Mouse (Mus musculus) limb, embryonic 11.5 days (tissue): ENCODE data around the gene Naif1. TPM values are rescaled to one million over a fixed set of nuclear protein-coding genes. Genes with fewer than 3 reads are reported as not detected.
"Not testable (repeated sequence)": the region's sequence is repeated elsewhere in the genome, so short reads cannot be mapped to it uniquely, and the experiment has no call there.

Experiments used
- ATAC-seq: fragments of 200-750 bp; cut with Nextera tagmentation; 2 replicates; pipeline ENCODE4 v1.8.0; 2017; ENCODE audit warnings: low read depth; ENCODE audit not compliant: insufficient number of reproducible peaks, low FRiP score, low TSS enrichment
- DNase-seq: peaks from one replicate; pipeline ENCODE4 v3.0.0-alpha.2; 2015; ENCODE audit warnings: low spot score
- H3K27ac ChIP-seq: fragments of 300-500 bp; sonication (generic); replicated peaks from 2 replicates; pipeline ENCODE4 v1.5.1; 2014; ENCODE audit warnings: low read depth, mild to moderate bottlenecking, low read length
- H3K27me3 ChIP-seq: fragments of 300-500 bp; sonication (generic); 2 replicates; pipeline ENCODE4 v1.6.1; 2014; ENCODE audit warnings: mild to moderate bottlenecking, low read length, mixed read lengths; ENCODE audit not compliant: control insufficient read depth, insufficient read depth
- H3K36me3 ChIP-seq: fragments of 300-500 bp; sonication (generic); 2 replicates; pipeline ENCODE4 v1.6.1; 2014; ENCODE audit warnings: mild to moderate bottlenecking, low read length, moderate library complexity, mixed read lengths; ENCODE audit not compliant: control insufficient read depth, insufficient read depth
- H3K4me1 ChIP-seq: fragments of 300-500 bp; sonication (generic); 2 replicates; pipeline ENCODE4 v1.6.1; 2014; ENCODE audit warnings: low read length, mixed read lengths; ENCODE audit not compliant: control insufficient read depth, insufficient read depth
- H3K4me2 ChIP-seq: fragments of 300-500 bp; sonication (generic); 2 replicates; pipeline ENCODE4 v1.6.1; 2014; ENCODE audit warnings: low read depth, mild to moderate bottlenecking, moderate library complexity; ENCODE audit not compliant: severe bottlenecking
- H3K4me3 ChIP-seq: fragments of 300-500 bp; sonication (generic); 2 replicates; pipeline ENCODE4 v1.5.1; 2014; ENCODE audit warnings: low read depth, low read length
- H3K9ac ChIP-seq: fragments of 300-500 bp; sonication (generic); 2 replicates; pipeline ENCODE4 v1.6.1; 2014; ENCODE audit warnings: mild to moderate bottlenecking, low read length
- H3K9me3 ChIP-seq: fragments of 300-500 bp; sonication (generic); 2 replicates; pipeline ENCODE4 v1.6.1; 2016; ENCODE audit warnings: low read length; ENCODE audit not compliant: control insufficient read depth
- WGBS: fragments of 180-500 bp; shearing (Covaris S2); extraction: QIAGEN DNeasy Blood & Tissue Kit; methylation state at CpG from one replicate; pipeline ENCODE4 v1.1.7; 2014; 5-methylcytosine and 5-hydroxymethylcytosine counted together
- polyA plus RNA-seq: library from polyadenylated mRNA; unstranded; fragments of >200 nt; fragmentation: Nextera tagmentation; extraction: Ambion mirVana; gene quantifications from 2 replicates; pipeline ENCODE4 v1.2.1, GENCODE M21; 2014

The Naif1 gene
- polyA plus RNA-seq, 1 experiment from 2014 or later = 5.6 TPM

- H3K36me3 ChIP-seq, H3K4me3 ChIP-seq, H3K4me1 ChIP-seq, H3K27ac ChIP-seq, H3K27me3 ChIP-seq, DNase-seq, H3K4me2 ChIP-seq, H3K9me3 ChIP-seq, ATAC-seq, H3K9ac ChIP-seq: not testable (repeated sequence)
Measured at GRCm38 (mm10) chr2:32490730-32491129, 40.5 kb downstream of the Naif1 start.

- ATAC-seq (no peak), DNase-seq (no peak)
- H3K9me3 ChIP-seq = no peaks in the 10 kb centered on the region
- 77% methylated on average over 2 of the region's 2 CpGs for WGBS
- H3K27ac ChIP-seq = no peak overlapping the region
- H3K27me3 ChIP-seq = no peaks in the 10 kb centered on the region
- no peak overlapping the region for H3K9ac ChIP-seq
- no peaks in the 10 kb centered on the region for H3K4me1 ChIP-seq
- no peaks in the 10 kb centered on the region for H3K36me3 ChIP-seq
- H3K4me2 ChIP-seq = no peak overlapping the region
- H3K4me3 ChIP-seq = no peak overlapping the region
Measured at GRCm38 (mm10) chr2:32492661-32493060, 42.4 kb downstream of the Naif1 start.

GRCm38 (mm10) chr2:32493301-32493701 lies 43.0 kb downstream of the Naif1 start:
- Histone ChIP-seq H3K9ac (no peak overlapping the region), H3K27ac (no peak overlapping the region), H3K4me3 (no peak overlapping the region), H3K27me3 (no peaks in the 10 kb centered on the region), H3K4me1 (no peaks in the 10 kb centered on the region), H3K4me2 (no peak overlapping the region), H3K36me3 (no peaks in the 10 kb centered on the region), H3K9me3 (no peaks in the 10 kb centered on the region)
- DNase-seq (no peak), ATAC-seq (no peak)
- WGBS = 75% methylated on average over 12 of the region's 12 CpGs

- no peak overlapping the region for H3K4me2 ChIP-seq
- H3K27me3 ChIP-seq = no peaks in the 10 kb centered on the region
- no peak overlapping the region for H3K27ac ChIP-seq
- WGBS = 90% methylated on average over 2 of the region's 2 CpGs
- H3K9ac ChIP-seq = no peak overlapping the region
- DNase-seq (no peak), ATAC-seq (no peak)
- no peak overlapping the region for H3K4me3 ChIP-seq
- H3K9me3 ChIP-seq = no peaks in the 10 kb centered on the region
- H3K4me1 ChIP-seq = no peaks in the 10 kb centered on the region
- H3K36me3 ChIP-seq = no peaks in the 10 kb centered on the region
Measured at GRCm38 (mm10) chr2:32494522-32494921, 44.3 kb downstream of the Naif1 start.

- Histone ChIP-seq H3K9ac (no peak overlapping the region), H3K9me3 (no peaks in the 10 kb centered on the region), H3K36me3 (no peaks in the 10 kb centered on the region), H3K4me1 (no peaks in the 10 kb centered on the region), H3K27me3 (no peaks in the 10 kb centered on the region), H3K4me3 (no peak overlapping the region), H3K27ac (no peak overlapping the region), H3K4me2 (no peak overlapping the region)
- 80% methylated on average over 20 of the region's 20 CpGs for WGBS
- DNase-seq (no peak), ATAC-seq (no peak)
Measured at GRCm38 (mm10) chr2:32495185-32495726, 45.0 kb downstream of the Naif1 start.

GRCm38 (mm10) chr2:32496190-32496589 lies 45.9 kb downstream of the Naif1 start:
- no peak overlapping the region for H3K27ac ChIP-seq
- H3K4me3 ChIP-seq = no peak overlapping the region
- H3K27me3 ChIP-seq = no peaks in the 10 kb centered on the region
- 74% methylated on average over 5 of the region's 5 CpGs for WGBS
- no peak overlapping the region for H3K4me2 ChIP-seq
- no peak for ATAC-seq
- no peaks in the 10 kb centered on the region for H3K36me3 ChIP-seq
- H3K9ac ChIP-seq = no peak overlapping the region
- H3K4me1 ChIP-seq = no peaks in the 10 kb centered on the region
- DNase-seq = no peak
- no peaks in the 10 kb centered on the region for H3K9me3 ChIP-seq

GRCm38 (mm10) chr2:32499365-32499764 lies 49.1 kb downstream of the Naif1 start:
- Histone ChIP-seq H3K27me3 (no peaks in the 10 kb centered on the region), H3K4me1 (no peaks in the 10 kb centered on the region), H3K9me3 (no peaks in the 10 kb centered on the region), H3K27ac (no peak overlapping the region), H3K36me3 (no peaks in the 10 kb centered on the region), H3K4me3 (no peak overlapping the region), H3K9ac (no peak overlapping the region), H3K4me2 (no peak overlapping the region)
- DNase-seq (no peak), ATAC-seq (no peak)
- 84% methylated on average over 4 of the region's 4 CpGs for WGBS

- Histone ChIP-seq H3K36me3 (no peaks in the 10 kb centered on the region), H3K4me2 (no peak overlapping the region), H3K4me3 (no peak overlapping the region), H3K27me3 (no peaks in the 10 kb centered on the region), H3K9ac (no peak overlapping the region), H3K9me3 (no peaks in the 10 kb centered on the region), H3K4me1 (no peaks in the 10 kb centered on the region), H3K27ac (no peak overlapping the region)
- no peak for DNase-seq
- no peak for ATAC-seq
- 85% methylated on average over 5 of the region's 5 CpGs for WGBS
Measured at GRCm38 (mm10) chr2:32500461-32500860, 50.2 kb downstream of the Naif1 start.

GRCm38 (mm10) chr2:32501754-32502324 lies 51.6 kb downstream of the Naif1 start:
- Histone ChIP-seq H3K9me3 (no peaks in the 10 kb centered on the region), H3K4me3 (no peak overlapping the region), H3K4me1 (no peaks in the 10 kb centered on the region), H3K27me3 (no peaks in the 10 kb centered on the region), H3K9ac (no peak overlapping the region), H3K36me3 (no peaks in the 10 kb centered on the region), H3K4me2 (no peak overlapping the region), H3K27ac (no peak overlapping the region)
- DNase-seq (no peak), ATAC-seq (no peak)
- WGBS = 68% methylated on average over 5 of the region's 5 CpGs
